Mouse (Mus musculus): ENCODE results near the gene Eif2s2. TPM values are rescaled to one million over a fixed set of nuclear protein-coding genes. Genes with fewer than 3 reads are reported as not detected.
"Not testable (repeated sequence)": the region's sequence is repeated elsewhere in the genome, so short reads cannot be mapped to it uniquely, and the experiment has no call there.

The Eif2s2 gene
- polyA plus RNA-seq, 1 experiment from 2014 or later: 122 TPM

DNA sequence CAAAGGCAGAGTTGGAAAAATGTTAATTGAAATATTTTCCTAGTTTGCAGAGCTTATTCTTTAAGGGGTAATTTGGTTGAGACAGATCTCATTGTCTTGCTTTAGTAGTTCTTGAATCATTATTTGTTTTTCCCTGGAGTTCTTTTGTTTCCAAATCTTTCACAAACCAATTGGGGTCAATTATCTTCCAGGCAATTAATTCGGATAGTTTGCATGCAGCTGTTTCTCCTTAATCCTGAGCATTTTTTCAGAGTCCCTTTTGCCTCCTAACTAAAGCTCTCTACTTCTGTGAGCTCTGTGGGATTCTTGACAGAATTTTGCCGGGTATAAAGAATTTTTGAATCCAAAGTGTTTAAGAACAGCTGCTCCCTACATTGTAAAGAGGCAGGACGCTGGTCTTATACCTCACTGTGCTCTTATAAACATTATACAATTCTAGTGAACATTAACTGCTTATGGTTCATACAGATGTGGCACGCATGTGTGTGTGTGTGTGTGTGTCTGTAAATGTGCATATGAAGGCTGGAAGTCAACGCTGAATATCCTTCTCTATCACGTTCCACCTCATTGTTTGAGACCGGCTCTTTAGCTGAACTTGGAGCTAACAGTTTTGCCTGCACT is 32.8 kb upstream of the Eif2s2 start:
- Histone ChIP-seq H3K27ac (ENCODE audit: low read depth, low read length) (no peak overlapping the region), H3K9ac (ENCODE audit: low read depth, low read length) (no peak overlapping the region), H3K9me3 (ENCODE audit: control insufficient read depth, low read length) (no peaks in the 10 kb centered on the region), H3K36me3 (ENCODE audit: control insufficient read depth, insufficient read depth, low read length) (no peaks in the 10 kb centered on the region), H3K4me2 (replicated peaks; ENCODE audit: low read depth, low read length) (no peak overlapping the region), H3K27me3 (ENCODE audit: control insufficient read depth, insufficient read depth, low read length) (no peaks in the 10 kb centered on the region), H3K4me1 (ENCODE audit: control insufficient read depth, insufficient read depth, low read length) (no peaks in the 10 kb centered on the region), H3K4me3 (ENCODE audit: low read length) (no peak overlapping the region)
- WGBS: 67% methylated on average over 7 of the region's 7 CpGs
- no peak for ATAC-seq (ENCODE audit: low FRiP score, low TSS enrichment)

- not testable (repeated sequence) for H3K4me3 ChIP-seq (ENCODE audit: low read length); H3K4me2 ChIP-seq (replicated peaks; ENCODE audit: low read depth, low read length); ATAC-seq (ENCODE audit: low FRiP score, low TSS enrichment)
Observed at GRCm38 (mm10) chr2:154922134-154922533, 29.4 kb upstream of the Eif2s2 start.

GRCm38 (mm10) chr2:154920896-154921295 is 28.2 kb upstream of the Eif2s2 start:
- ATAC-seq (ENCODE audit: low FRiP score, low TSS enrichment): no peak
- no peak overlapping the region for H3K4me3 ChIP-seq (ENCODE audit: low read length)
- no peaks in the 10 kb centered on the region for H3K4me1 ChIP-seq (ENCODE audit: control insufficient read depth, insufficient read depth, low read length)
- no peak overlapping the region for H3K9ac ChIP-seq (ENCODE audit: low read depth, low read length)
- no peaks in the 10 kb centered on the region for H3K27me3 ChIP-seq (ENCODE audit: control insufficient read depth, insufficient read depth, low read length)
- 84% methylated on average over 7 of the region's 7 CpGs for WGBS
- no peak overlapping the region for H3K4me2 ChIP-seq (replicated peaks; ENCODE audit: low read depth, low read length)
- H3K36me3 ChIP-seq (ENCODE audit: control insufficient read depth, insufficient read depth, low read length): no peaks in the 10 kb centered on the region
- no peak overlapping the region for H3K27ac ChIP-seq (ENCODE audit: low read depth, low read length)
- H3K9me3 ChIP-seq (ENCODE audit: control insufficient read depth, low read length): no peaks in the 10 kb centered on the region

More at GRCm38 (mm10) chr2:154922134-154922533, 29.4 kb upstream of the Eif2s2 start:
- not testable (repeated sequence) for H3K27ac ChIP-seq (ENCODE audit: low read depth, low read length); H3K9ac ChIP-seq (ENCODE audit: low read depth, low read length); H3K36me3 ChIP-seq (ENCODE audit: control insufficient read depth, insufficient read depth, low read length); H3K27me3 ChIP-seq (ENCODE audit: control insufficient read depth, insufficient read depth, low read length); H3K9me3 ChIP-seq (ENCODE audit: control insufficient read depth, low read length); H3K4me1 ChIP-seq (ENCODE audit: control insufficient read depth, insufficient read depth, low read length)
- no CpG with 5 or more reads among the region's 4 CpGs for WGBS

- no peak for ATAC-seq (ENCODE audit: low FRiP score, low TSS enrichment)
- H3K36me3 ChIP-seq (ENCODE audit: control insufficient read depth, insufficient read depth, low read length): no peaks in the 10 kb centered on the region
- H3K4me3 ChIP-seq (ENCODE audit: low read length): no peak overlapping the region
- H3K27me3 ChIP-seq (ENCODE audit: control insufficient read depth, insufficient read depth, low read length): no peaks in the 10 kb centered on the region
- no peak overlapping the region for H3K4me2 ChIP-seq (replicated peaks; ENCODE audit: low read depth, low read length)
- no peaks in the 10 kb centered on the region for H3K9me3 ChIP-seq (ENCODE audit: control insufficient read depth, low read length)
- no peak overlapping the region for H3K27ac ChIP-seq (ENCODE audit: low read depth, low read length)
- H3K9ac ChIP-seq (ENCODE audit: low read depth, low read length): no peak overlapping the region
- WGBS: 84% methylated on average over 13 of the region's 13 CpGs
- H3K4me1 ChIP-seq (ENCODE audit: control insufficient read depth, insufficient read depth, low read length): no peaks in the 10 kb centered on the region
Observed at GRCm38 (mm10) chr2:154917866-154918641, 25.3 kb upstream of the Eif2s2 start.

- no peak for ATAC-seq (ENCODE audit: low FRiP score, low TSS enrichment)
Observed at GRCm38 (mm10) chr2:154916547-154916946, 23.8 kb upstream of the Eif2s2 start.

GRCm38 (mm10) chr2:154915922-154916541 is 23.3 kb upstream of the Eif2s2 start:
- ATAC-seq (ENCODE audit: low FRiP score, low TSS enrichment): no peak
- Histone ChIP-seq H3K9ac (ENCODE audit: low read depth, low read length) (no peak overlapping the region), H3K36me3 (ENCODE audit: control insufficient read depth, insufficient read depth, low read length) (no peaks in the 10 kb centered on the region), H3K27ac (ENCODE audit: low read depth, low read length) (no peak overlapping the region), H3K9me3 (ENCODE audit: control insufficient read depth, low read length) (no peaks in the 10 kb centered on the region), H3K27me3 (ENCODE audit: control insufficient read depth, insufficient read depth, low read length) (no peaks in the 10 kb centered on the region), H3K4me3 (ENCODE audit: low read length) (no peak overlapping the region), H3K4me2 (replicated peaks; ENCODE audit: low read depth, low read length) (no peak overlapping the region), H3K4me1 (ENCODE audit: control insufficient read depth, insufficient read depth, low read length) (no peaks in the 10 kb centered on the region)
- WGBS: 84% methylated on average over 12 of the region's 12 CpGs

More at GRCm38 (mm10) chr2:154916547-154916946, 23.8 kb upstream of the Eif2s2 start:
- H3K4me2 ChIP-seq (replicated peaks; ENCODE audit: low read depth, low read length): no peak overlapping the region
- WGBS: 8% methylated on average over 2 of the region's 2 CpGs
- no peaks in the 10 kb centered on the region for H3K36me3 ChIP-seq (ENCODE audit: control insufficient read depth, insufficient read depth, low read length)
- no peaks in the 10 kb centered on the region for H3K9me3 ChIP-seq (ENCODE audit: control insufficient read depth, low read length)
- H3K4me1 ChIP-seq (ENCODE audit: control insufficient read depth, insufficient read depth, low read length): no peaks in the 10 kb centered on the region
- no peak overlapping the region for H3K9ac ChIP-seq (ENCODE audit: low read depth, low read length)
- H3K27ac ChIP-seq (ENCODE audit: low read depth, low read length): no peak overlapping the region
- H3K4me3 ChIP-seq (ENCODE audit: low read length): no peak overlapping the region
- no peaks in the 10 kb centered on the region for H3K27me3 ChIP-seq (ENCODE audit: control insufficient read depth, insufficient read depth, low read length)

- H3K9ac ChIP-seq (ENCODE audit: low read depth, low read length): no peak overlapping the region
- no peaks in the 10 kb centered on the region for H3K27me3 ChIP-seq (ENCODE audit: control insufficient read depth, insufficient read depth, low read length)
- 78% methylated on average over 6 of the region's 6 CpGs for WGBS
- no peak overlapping the region for H3K4me2 ChIP-seq (replicated peaks; ENCODE audit: low read depth, low read length)
- no peak for ATAC-seq (ENCODE audit: low FRiP score, low TSS enrichment)
- no peaks in the 10 kb centered on the region for H3K36me3 ChIP-seq (ENCODE audit: control insufficient read depth, insufficient read depth, low read length)
- no peaks in the 10 kb centered on the region for H3K9me3 ChIP-seq (ENCODE audit: control insufficient read depth, low read length)
- no peak overlapping the region for H3K4me3 ChIP-seq (ENCODE audit: low read length)
- H3K27ac ChIP-seq (ENCODE audit: low read depth, low read length): no peak overlapping the region
- no peaks in the 10 kb centered on the region for H3K4me1 ChIP-seq (ENCODE audit: control insufficient read depth, insufficient read depth, low read length)
Observed at GRCm38 (mm10) chr2:154909789-154910188, 17.1 kb upstream of the Eif2s2 start.

GRCm38 (mm10) chr2:154908223-154908622 is 15.5 kb upstream of the Eif2s2 start:
- not testable (repeated sequence) for H3K4me1 ChIP-seq (ENCODE audit: control insufficient read depth, insufficient read depth, low read length); H3K4me3 ChIP-seq (ENCODE audit: low read length); H3K4me2 ChIP-seq (replicated peaks; ENCODE audit: low read depth, low read length); H3K27ac ChIP-seq (ENCODE audit: low read depth, low read length); H3K9me3 ChIP-seq (ENCODE audit: control insufficient read depth, low read length); H3K36me3 ChIP-seq (ENCODE audit: control insufficient read depth, insufficient read depth, low read length); H3K9ac ChIP-seq (ENCODE audit: low read depth, low read length); H3K27me3 ChIP-seq (ENCODE audit: control insufficient read depth, insufficient read depth, low read length); ATAC-seq (ENCODE audit: low FRiP score, low TSS enrichment)
- 58% methylated on average over 2 of the region's 2 CpGs for WGBS

GRCm38 (mm10) chr2:154905796-154906195 is 13.1 kb upstream of the Eif2s2 start:
- no peak overlapping the region for H3K4me2 ChIP-seq (replicated peaks; ENCODE audit: low read depth, low read length)
- no peak overlapping the region for H3K9ac ChIP-seq (ENCODE audit: low read depth, low read length)
- H3K27ac ChIP-seq (ENCODE audit: low read depth, low read length): no peak overlapping the region
- H3K27me3 ChIP-seq (ENCODE audit: control insufficient read depth, insufficient read depth, low read length): no peaks in the 10 kb centered on the region
- H3K36me3 ChIP-seq (ENCODE audit: control insufficient read depth, insufficient read depth, low read length): no peaks in the 10 kb centered on the region
- H3K9me3 ChIP-seq (ENCODE audit: control insufficient read depth, low read length): no peaks in the 10 kb centered on the region
- H3K4me1 ChIP-seq (ENCODE audit: control insufficient read depth, insufficient read depth, low read length): no peaks in the 10 kb centered on the region
- WGBS: 40% methylated on average over 2 of the region's 2 CpGs
- no peak overlapping the region for H3K4me3 ChIP-seq (ENCODE audit: low read length)
- no peak for ATAC-seq (ENCODE audit: low FRiP score, low TSS enrichment)
